Comparison of ENCODE assay signal across 8 mouse cellular contexts in genomic region chr14:73143710-73144420, GRCm38 (mm10). TPM values are rescaled to one million over a fixed set of nuclear protein-coding genes. Genes with fewer than 3 reads are reported as not detected.
A peak's percentile ranks its signal among the peaks of the same experiment; 100 is the strongest.
DNase-seq lines count a peak whose midpoint lies in the region; ATAC-seq and TF ChIP-seq lines count a peak whose summit lies in the region.

No protein-coding gene starts in this region.

- no peak for TF ChIP-seq CTCF in liver, adult 2 months (IDR thresholded peaks at IDR 0.05; ENCODE audit: low read depth, low read length)

- peak overlapping the region; percentile 92 for H3K4me3 ChIP-seq in liver, adult 2 months (ENCODE audit: insufficient read depth, low read depth, low read length)
- peak overlapping the region; percentile 77 for H3K4me3 ChIP-seq in embryonic facial prominence, embryonic 13.5 days
- peak overlapping the region; percentile 63 for H3K4me3 ChIP-seq in intestine, embryonic 14.5 days (ENCODE audit: low read depth, low read length)
- H3K4me3 ChIP-seq in neural tube, embryonic 12.5 days = peak overlapping the region; percentile 75

- DNase-seq in liver, adult 2 months (ENCODE audit: extremely low read depth, low read depth, low spot score) = peak; percentile 68
- no peak for DNase-seq in liver
- DNase-seq in intestine, embryonic 14.5 days (ENCODE audit: low spot score) = peak; percentile 89
- no peak for DNase-seq in ovary, adult 18-20 months (ENCODE audit: low spot score)
- DNase-seq in thymus, adult 18-20 months = no peak
- DNase-seq in urinary bladder, adult 2 months (ENCODE audit: low spot score) = no peak

- H3K9me3 ChIP-seq in embryonic facial prominence, embryonic 13.5 days = no peaks in the 10 kb centered on the region
- H3K9me3 ChIP-seq in intestine, embryonic 14.5 days (ENCODE audit: control insufficient read depth, low read length) = no peaks in the 10 kb centered on the region
- H3K9me3 ChIP-seq in neural tube, embryonic 12.5 days = no peaks in the 10 kb centered on the region

- H3K79me2 ChIP-seq in liver, adult 2 months (ENCODE audit: control insufficient read depth, insufficient read depth, low read length) = peaks cover 12% of the 10 kb centered on the region

- 33% methylated on average over 25 of the region's 25 CpGs for WGBS in liver, adult 2 months
- 35% methylated on average over 25 of the region's 25 CpGs for WGBS in embryonic facial prominence, embryonic 13.5 days
- 36% methylated on average over 25 of the region's 25 CpGs for WGBS in intestine, embryonic 14.5 days
- WGBS in neural tube, embryonic 12.5 days = 40% methylated on average over 25 of the region's 25 CpGs

- TF ChIP-seq POLR2A in liver, adult 2 months (IDR thresholded peaks at IDR 0.05; ENCODE audit: extremely low read depth, insufficient read depth, low read length) = no peak

- peak overlapping the region; percentile 96 for H3K27ac ChIP-seq in liver, adult 2 months (replicated peaks; ENCODE audit: insufficient read depth, low read depth, low read length)
- peak overlapping the region; percentile 100 for H3K27ac ChIP-seq in embryonic facial prominence, embryonic 13.5 days
- peak overlapping the region; percentile 96 for H3K27ac ChIP-seq in intestine, embryonic 14.5 days (ENCODE audit: low read depth)
- peak overlapping the region; percentile 99 for H3K27ac ChIP-seq in neural tube, embryonic 12.5 days

- H3K4me1 ChIP-seq in liver, adult 2 months (ENCODE audit: control insufficient read depth, insufficient read depth, low read length) = peaks cover 17% of the 10 kb centered on the region
- H3K4me1 ChIP-seq in embryonic facial prominence, embryonic 13.5 days = peaks cover 19% of the 10 kb centered on the region
- H3K4me1 ChIP-seq in intestine, embryonic 14.5 days (replicated peaks; ENCODE audit: control insufficient read depth, insufficient read depth, low read length) = peaks cover 18% of the 10 kb centered on the region
- H3K4me1 ChIP-seq in neural tube, embryonic 12.5 days = peaks cover 18% of the 10 kb centered on the region

- ATAC-seq in embryonic facial prominence, embryonic 13.5 days (ENCODE audit: insufficient number of reproducible peaks, insufficient read depth, low FRiP score, low TSS enrichment, low read depth) = no peak
- ATAC-seq in intestine, embryonic 14.5 days (replicated peaks; ENCODE audit: low FRiP score, low TSS enrichment, low read depth) = peak; percentile 22; the same call in 1 of the 2 replicates
- peak; percentile 15; the same call in 1 of the 2 replicates for ATAC-seq in neural tube, embryonic 12.5 days (ENCODE audit: low FRiP score, low read depth)

- H3K36me3 ChIP-seq in liver, adult 2 months (ENCODE audit: control insufficient read depth, insufficient read depth, low read length) = no peaks in the 10 kb centered on the region
- peaks cover 9% of the 10 kb centered on the region for H3K36me3 ChIP-seq in embryonic facial prominence, embryonic 13.5 days
- peaks cover 6% of the 10 kb centered on the region; the same call in 1 of the 2 replicates for H3K36me3 ChIP-seq in intestine, embryonic 14.5 days (ENCODE audit: control insufficient read depth, insufficient read depth, low read length)
- no peaks in the 10 kb centered on the region for H3K36me3 ChIP-seq in neural tube, embryonic 12.5 days

- peak overlapping the region; percentile 82 for H3K4me2 ChIP-seq in embryonic facial prominence, embryonic 13.5 days
- H3K4me2 ChIP-seq in intestine, embryonic 14.5 days (ENCODE audit: low read length) = peak overlapping the region; percentile 94
- peak overlapping the region; percentile 78 for H3K4me2 ChIP-seq in neural tube, embryonic 12.5 days (replicated peaks)

- no peaks in the 10 kb centered on the region for H3K27me3 ChIP-seq in liver, adult 2 months (ENCODE audit: control insufficient read depth, insufficient read depth, low read length)
- no peaks in the 10 kb centered on the region for H3K27me3 ChIP-seq in embryonic facial prominence, embryonic 13.5 days
- no peaks in the 10 kb centered on the region for H3K27me3 ChIP-seq in intestine, embryonic 14.5 days (replicated peaks; ENCODE audit: control insufficient read depth, insufficient read depth, low read length)
- no peaks in the 10 kb centered on the region for H3K27me3 ChIP-seq in neural tube, embryonic 12.5 days (replicated peaks)

- peak overlapping the region; percentile 97 for H3K9ac ChIP-seq in liver, adult 2 months (ENCODE audit: low read depth, low read length)
- H3K9ac ChIP-seq in embryonic facial prominence, embryonic 13.5 days = peak overlapping the region; percentile 97
- peak overlapping the region; percentile 89 for H3K9ac ChIP-seq in intestine, embryonic 14.5 days (ENCODE audit: low read length)
- H3K9ac ChIP-seq in neural tube, embryonic 12.5 days = peak overlapping the region; percentile 98

RNA-seq across cellular contexts. Expression of gene Rcbtb2, which starts 21.0 kb away (rescaled TPM):
- total RNA-seq in liver, adult 2 months (2014; rRNA removed) = 30.3 and 32.6 TPM in 2 replicates
- 26.0 and 28.0 TPM in 2 replicates for polyA plus RNA-seq in liver, adult 2 months (2012; rRNA removed)
- 122 and 131 TPM in 2 replicates for polyA plus RNA-seq in embryonic facial prominence, embryonic 13.5 days (2015; fragmentation: Nextera tagmentation; extraction: Ambion mirVana)
- polyA plus RNA-seq in intestine, embryonic 14.5 days (2014; fragmentation: Nextera tagmentation; extraction: Ambion mirVana) = 89.3 and 105 TPM in 2 replicates
- 109 and 118 TPM in 2 replicates for polyA plus RNA-seq in neural tube, embryonic 12.5 days (2016; fragmentation: Nextera tagmentation; extraction: Ambion mirVana)
- 41.3 and 47.1 TPM in 2 replicates for polyA plus RNA-seq in urinary bladder, adult 2 months (2012; rRNA removed)

Comparison
In these comparisons a context has a peak if more than half of its experiments do, and no peak if none do; other contexts are left out.
1. DNase-seq: peak in liver, adult 2 months (single experiment) and intestine, embryonic 14.5 days (single experiment); none in liver (single experiment), ovary, adult 18-20 months (single experiment), thymus, adult 18-20 months (0 of 2) and urinary bladder, adult 2 months (single experiment).
2. Peak in every context shown above with its lines, with median percentiles within 50 percentile points of each other: H3K27ac ChIP-seq, H3K4me3 ChIP-seq, H3K9ac ChIP-seq and H3K4me2 ChIP-seq.